Mouse (Mus musculus) brain, adult 10 weeks (tissue): ENCODE data around the gene 4933402N22Rik. TPM values are rescaled to one million over a fixed set of nuclear protein-coding genes. Genes with fewer than 3 reads are reported as not detected.

ENCODE experiments used
- polyA plus RNA-seq: library from polyadenylated mRNA; stranded (reverse); fragments of 350-450 nt; fragmentation: Illumina TruSeq; extraction: RNeasy Lipid Tissue Mini Kit (QIAGEN cat#74804); gene quantifications from one replicate; pipeline ENCODE4 v1.2.3, GENCODE M21; 2015; ENCODE audit warnings: low read depth, low replicate concordance

Gene 4933402N22Rik
- polyA plus RNA-seq, result not detected

GRCm38 (mm10) chr5:11917743-11918142 lies at the start of gene 4933402N22Rik:
4933402N22Rik (plus strand) TSS chr5:11918043.

Other genes with a start within 250 kb of the 4933402N22Rik start
- not detected for gene Gm8922, start 236.1 kb upstream of the 4933402N22Rik start, polyA plus RNA-seq
- not detected for gene Gm8926, start 147.5 kb upstream of the 4933402N22Rik start, polyA plus RNA-seq
- gene Gm6465, start 72.5 kb upstream of the 4933402N22Rik start, polyA plus RNA-seq, result not detected